Mouse (Mus musculus): ENCODE results near the gene Gnat3.

DNA sequence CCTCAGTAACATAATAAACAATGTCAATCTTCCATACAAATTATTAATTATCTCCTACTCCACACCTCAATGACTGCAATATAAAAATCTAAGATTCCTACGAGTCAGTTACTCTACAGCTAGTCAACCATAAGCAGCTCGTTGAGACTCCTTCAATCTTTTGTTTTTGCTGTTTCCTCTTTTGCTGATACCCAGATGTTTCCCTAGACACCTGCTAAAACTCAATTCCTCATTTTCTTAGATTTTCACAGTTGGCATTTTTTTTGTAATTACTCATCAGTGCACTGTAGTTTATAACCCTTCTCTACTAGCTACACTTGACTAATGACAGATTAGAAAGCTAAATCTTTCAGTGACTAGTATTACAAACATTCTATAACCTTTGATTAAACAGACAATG, 50.8 kb downstream of the Gnat3 start:
- TF ChIP-seq POLR2A (IDR thresholded peaks at IDR 0.05; ENCODE audit: low read depth, low read length): no peak
- no peak for TF ChIP-seq CTCF (IDR thresholded peaks at IDR 0.05; ENCODE audit: extremely low read depth, insufficient read depth, insufficient read length, insufficient replicate concordance)

Data from spleen, adult 2 months (tissue).